Mouse (Mus musculus) hindbrain, embryonic 16.5 days (tissue): ENCODE data around the gene Abcf3. TPM values are rescaled to one million over a fixed set of nuclear protein-coding genes. Genes with fewer than 3 reads are reported as not detected.

ENCODE experiments used
- ATAC-seq: fragments of 200-750 bp; cut with Nextera tagmentation; 2 replicates; pipeline ENCODE4 v1.8.0; 2017; ENCODE audit warnings: moderate TSS enrichment, moderate library complexity
- H3K27ac ChIP-seq: fragments of 300-500 bp; sonication (generic); 2 replicates; pipeline ENCODE4 v1.5.1; 2014; ENCODE audit warnings: low read depth, mild to moderate bottlenecking, control low read depth, low read length, moderate library complexity
- H3K27me3 ChIP-seq: fragments of 300-500 bp; sonication (generic); replicated peaks from 2 replicates; pipeline ENCODE4 v1.6.1; 2014; ENCODE audit warnings: low read length; ENCODE audit not compliant: control insufficient read depth, insufficient read depth
- H3K36me3 ChIP-seq: fragments of 300-500 bp; sonication (generic); 2 replicates; pipeline ENCODE4 v1.6.1; 2014; ENCODE audit warnings: mild to moderate bottlenecking, low read length, moderate library complexity, mixed read lengths; ENCODE audit not compliant: control insufficient read depth, insufficient read depth
- H3K4me1 ChIP-seq: fragments of 300-500 bp; sonication (generic); 2 replicates; pipeline ENCODE4 v1.6.1; 2014; ENCODE audit warnings: low read depth, low read length; ENCODE audit not compliant: control insufficient read depth, insufficient read depth
- H3K4me2 ChIP-seq: fragments of 300-500 bp; sonication (generic); 2 replicates; pipeline ENCODE4 v1.6.1; 2014; ENCODE audit warnings: mild to moderate bottlenecking, low read length, control low read depth, moderate library complexity
- H3K4me3 ChIP-seq: fragments of 300-500 bp; sonication (generic); 2 replicates; pipeline ENCODE4 v1.5.1; 2014; ENCODE audit warnings: mild to moderate bottlenecking, low read length, control low read depth, moderate library complexity
- H3K9ac ChIP-seq: fragments of 300-500 bp; sonication (generic); 2 replicates; pipeline ENCODE4 v1.6.1; 2014; ENCODE audit warnings: low read depth, mild to moderate bottlenecking, control low read depth, low read length, moderate library complexity
- H3K9me3 ChIP-seq: fragments of 300-500 bp; sonication (generic); 2 replicates; pipeline ENCODE4 v1.6.1; 2014; ENCODE audit warnings: mild to moderate bottlenecking, low read length, moderate library complexity; ENCODE audit not compliant: control insufficient read depth
- WGBS: fragments of 180-500 bp; shearing (Covaris S2); extraction: QIAGEN DNeasy Blood & Tissue Kit; methylation state at CpG from one replicate; pipeline ENCODE4 v1.1.7; 2014; 5-methylcytosine and 5-hydroxymethylcytosine counted together
- microRNA counts: library from miRNA; unstranded; fragments of <30 nt; microRNA quantifications from one replicate; lab custom pipeline; 2016
- microRNA-seq: library from miRNA; unstranded; fragments of <30 nt; microRNA quantifications from one replicate; pipeline ENCODE4, GENCODE M21; 2017
- polyA plus RNA-seq: library from polyadenylated mRNA; unstranded; fragments of >200 nt; fragmentation: Nextera tagmentation; extraction: Ambion mirVana; gene quantifications from 2 replicates; pipeline ENCODE4 v1.2.1, GENCODE M21; 2015

Abcf3 gene
- polyA plus RNA-seq, 1 experiment from 2014 or later, result 81.0 TPM

DNA sequence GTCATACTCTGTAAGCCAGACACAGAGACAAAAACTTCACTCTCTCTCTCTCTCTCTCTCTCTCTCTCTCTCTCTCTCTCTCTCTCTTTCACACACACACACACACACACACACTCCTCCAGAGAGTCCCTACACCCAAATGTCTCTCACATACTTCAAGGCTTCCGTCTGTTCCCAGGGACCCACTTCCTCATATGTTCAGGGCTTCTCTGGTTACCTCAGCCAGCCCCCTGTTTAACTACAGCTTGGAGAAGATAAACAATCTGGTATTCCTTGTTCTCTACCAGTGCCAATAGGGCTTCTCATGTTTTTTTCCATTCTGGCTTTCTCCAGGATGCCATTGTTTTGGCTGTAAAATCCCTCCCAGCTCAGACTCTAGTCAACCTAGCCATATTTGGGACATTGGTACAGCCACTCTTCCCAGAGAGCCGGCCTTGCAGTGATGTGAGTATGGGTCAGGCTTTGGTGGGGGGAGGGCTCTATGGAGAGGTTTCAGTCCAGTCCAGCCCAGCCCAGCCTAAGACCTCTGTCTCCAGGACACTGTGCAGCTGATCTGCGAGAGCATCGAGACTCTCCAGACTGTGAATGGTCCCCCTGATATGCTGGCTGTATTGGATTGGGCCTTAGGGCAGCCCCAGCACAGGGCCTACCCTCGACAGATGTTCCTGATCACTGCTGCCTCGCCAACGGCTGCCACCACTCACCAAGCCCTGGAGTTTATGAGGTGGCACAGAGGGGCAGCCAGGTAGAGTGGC is 48.5 kb downstream of the Abcf3 start:
- H3K4me2 ChIP-seq, result no peak overlapping the region
- H3K4me3 ChIP-seq, result no peak overlapping the region
- H3K27me3 ChIP-seq, result no peaks in the 10 kb centered on the region; the same call in 1 of the 2 replicates
- H3K27ac ChIP-seq, result no peak overlapping the region
- 78% methylated on average over 7 of the region's 7 CpGs for WGBS
- no peaks in the 10 kb centered on the region; the same call in 1 of the 2 replicates for H3K36me3 ChIP-seq
- no peaks in the 10 kb centered on the region for H3K4me1 ChIP-seq
- ATAC-seq, result no peak
- H3K9ac ChIP-seq, result no peak overlapping the region
- H3K9me3 ChIP-seq, result no peaks in the 10 kb centered on the region

DNA sequence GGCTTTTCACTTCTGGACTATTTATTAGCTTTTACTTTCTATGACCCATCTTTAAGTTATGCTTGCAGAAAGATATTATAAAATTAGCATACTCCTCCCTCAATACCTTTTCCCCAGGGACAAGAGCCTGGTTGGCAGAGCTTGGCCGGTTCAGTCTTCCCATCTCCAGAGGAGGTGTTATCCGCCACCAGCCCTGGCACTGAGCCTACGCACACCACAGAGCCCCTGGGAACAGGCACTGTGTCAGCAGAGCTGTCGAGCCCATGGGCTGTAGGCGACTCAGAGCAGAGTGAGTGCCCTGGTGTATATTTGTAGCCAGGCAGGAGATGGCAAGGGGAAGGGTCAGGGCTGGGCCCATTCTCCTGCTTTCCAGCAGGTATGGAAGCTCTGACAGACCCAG is 52.1 kb downstream of the Abcf3 start:
- Histone ChIP-seq H3K27me3 (no peaks in the 10 kb centered on the region), H3K27ac (no peak overlapping the region), H3K36me3 (peaks cover 7% of the 10 kb centered on the region), H3K4me1 (no peaks in the 10 kb centered on the region), H3K9ac (no peak overlapping the region), H3K4me3 (no peak overlapping the region), H3K9me3 (no peaks in the 10 kb centered on the region), H3K4me2 (no peak overlapping the region)
- no peak for ATAC-seq
- 62% methylated on average over 5 of the region's 5 CpGs for WGBS

DNA sequence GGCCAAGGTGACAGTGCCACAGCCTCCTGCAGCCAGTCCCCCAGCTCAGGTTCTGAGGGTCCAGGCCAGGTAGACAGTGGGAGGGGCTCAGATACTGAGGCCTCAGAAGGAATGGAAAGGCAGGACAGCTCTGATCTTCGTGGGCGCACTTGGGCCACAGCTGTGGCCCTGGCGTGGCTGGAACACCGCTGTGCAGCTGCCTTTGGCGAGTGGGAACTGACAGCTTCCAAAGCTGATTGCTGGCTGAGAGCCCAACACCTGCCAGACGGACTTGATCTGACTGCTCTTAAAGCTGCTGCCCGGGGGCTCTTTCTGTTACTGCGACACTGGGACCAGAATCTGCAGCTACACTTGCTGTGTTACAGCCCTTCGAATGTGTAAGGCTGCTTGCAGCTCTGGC is 56.3 kb downstream of the Abcf3 start:
- H3K4me1 ChIP-seq, result peaks cover 8% of the 10 kb centered on the region
- no peaks in the 10 kb centered on the region for H3K9me3 ChIP-seq
- ATAC-seq, result no peak
- no peak overlapping the region for H3K27ac ChIP-seq
- no peaks in the 10 kb centered on the region for H3K27me3 ChIP-seq
- no peak overlapping the region for H3K4me3 ChIP-seq
- H3K4me2 ChIP-seq, result no peak overlapping the region
- H3K36me3 ChIP-seq, result peaks cover 18% of the 10 kb centered on the region
- H3K9ac ChIP-seq, result no peak overlapping the region
- WGBS, result 46% methylated on average over 9 of the region's 9 CpGs

DNA sequence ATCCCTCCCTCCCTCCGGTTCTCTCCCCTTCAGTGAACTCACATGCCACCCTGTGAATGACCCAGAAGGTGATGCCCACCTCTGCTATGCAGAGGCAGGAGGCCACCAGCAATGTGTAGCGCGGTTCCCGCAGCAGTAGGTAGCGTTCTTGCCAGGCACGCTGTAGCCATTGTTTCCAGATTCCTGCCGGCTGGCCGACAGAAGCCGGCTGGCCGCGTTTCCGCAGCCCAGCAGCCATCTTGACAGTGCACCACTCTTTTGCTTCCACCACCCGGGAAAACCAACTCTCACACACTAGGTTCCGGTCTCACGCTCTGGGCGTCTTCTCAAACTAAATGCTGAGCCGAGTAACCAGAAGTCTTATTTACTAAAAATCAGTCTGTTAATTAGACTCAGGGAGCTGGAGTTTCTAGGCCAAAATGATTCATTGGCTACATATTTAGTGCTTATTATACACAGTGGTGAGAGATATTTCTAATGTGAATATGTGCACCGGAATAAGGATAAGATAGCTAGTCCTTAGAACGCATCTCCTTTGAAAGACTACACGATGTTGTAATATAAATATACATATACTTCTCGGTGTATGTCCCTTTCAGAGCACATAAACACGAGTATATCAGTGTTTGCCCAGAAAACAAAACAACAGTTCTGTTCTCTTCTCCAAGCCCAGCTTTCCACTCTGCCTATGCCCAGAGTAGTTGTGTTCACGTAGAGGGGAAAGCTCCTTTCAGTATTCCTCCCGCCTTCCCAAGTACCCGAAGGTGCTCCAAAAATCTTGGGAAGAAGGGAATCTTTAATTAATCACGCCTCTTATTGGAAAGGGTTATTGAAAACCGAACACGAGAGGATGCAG is 62.4 kb downstream of the Abcf3 start:
- under 1% methylated on average over 28 of the region's 28 CpGs for WGBS
- peak; percentile 76 for ATAC-seq
- Histone ChIP-seq H3K9me3 (no peaks in the 10 kb centered on the region), H3K4me3 (peak overlapping the region; percentile 87), H3K36me3 (peaks cover 10% of the 10 kb centered on the region), H3K4me2 (peak overlapping the region; percentile 78), H3K9ac (peak overlapping the region; percentile 87), H3K4me1 (peaks cover 18% of the 10 kb centered on the region), H3K27me3 (no peaks in the 10 kb centered on the region), H3K27ac (peak overlapping the region; percentile 89)

MicroRNA genes within 50 kb of the gene (microRNA counts, 519-probe panel; counts per million panel counts)
- microRNA mmu-miR-1224 (lab: Ali Mortazavi, UCI), result 2,325 counts per million, percentile 55 among the panel's probes with 10 or more counts

Small RNA genes within 50 kb of the gene (microRNA-seq; reads per million reads assigned to microRNA genes)
- 87.9 reads per million, percentile 47 among the genes with 10 or more reads in this experiment for gene Mir1224

Other genes starting within 250 kb of the Abcf3 start
- 69.8 and 75.2 TPM in 2 replicates for gene Parl, start 246.2 kb upstream of the Abcf3 start, polyA plus RNA-seq
- gene Cyp2ab1, start 223.2 kb upstream of the Abcf3 start, polyA plus RNA-seq, result not detected in 2 replicates
- gene Abcc5, start 122.2 kb upstream of the Abcf3 start, polyA plus RNA-seq, result 123 and 150 TPM in 2 replicates
- gene Eif2b5, start 49.8 kb upstream of the Abcf3 start, polyA plus RNA-seq, result 97.3 and 104 TPM in 2 replicates
- gene Dvl3, start 31.6 kb upstream of the Abcf3 start, polyA plus RNA-seq, result 28.5 and 40.4 TPM in 2 replicates
- 1,253 and 1,320 TPM in 2 replicates for gene Ap2m1, start 13.1 kb upstream of the Abcf3 start, polyA plus RNA-seq
- gene Vwa5b2, start 40.9 kb downstream of the Abcf3 start, polyA plus RNA-seq, result 31.9 and 36.8 TPM in 2 replicates
- 8.5 and 10.9 TPM in 2 replicates for gene Eef1akmt4, start 63.0 kb downstream of the Abcf3 start, polyA plus RNA-seq
- gene Gm49333, start 63.0 kb downstream of the Abcf3 start, polyA plus RNA-seq, result not detected in 2 replicates
- gene Alg3, start 63.2 kb downstream of the Abcf3 start, polyA plus RNA-seq, result 43.9 and 44.7 TPM in 2 replicates
- 43.1 and 44.2 TPM in 2 replicates for gene Camk2n2, start 72.7 kb downstream of the Abcf3 start, polyA plus RNA-seq
- gene Ece2, start 81.3 kb downstream of the Abcf3 start, polyA plus RNA-seq, result 17.4 and 18.6 TPM in 2 replicates
- gene Psmd2, start 103.1 kb downstream of the Abcf3 start, polyA plus RNA-seq, result 372 and 378 TPM in 2 replicates
- gene Eif4g1, start 119.7 kb downstream of the Abcf3 start, polyA plus RNA-seq, result 133 and 143 TPM in 2 replicates
- 49.6 and 56.7 TPM in 2 replicates for gene Fam131a, start 144.7 kb downstream of the Abcf3 start, polyA plus RNA-seq
- gene Polr2h, start 169.1 kb downstream of the Abcf3 start, polyA plus RNA-seq, result 87.7 and 94.6 TPM in 2 replicates
- gene Clcn2, start 169.2 kb downstream of the Abcf3 start, polyA plus RNA-seq, result 24.9 and 26.8 TPM in 2 replicates
- 7.3 and 7.5 TPM in 2 replicates for gene Chrd, start 184.6 kb downstream of the Abcf3 start, polyA plus RNA-seq
- gene Thpo, start 185.9 kb downstream of the Abcf3 start, polyA plus RNA-seq, result 0.93 and 1.4 TPM in 2 replicates